Mouse (Mus musculus) neural tube, embryonic 14.5 days (tissue): ENCODE measurements around the gene Glt6d1. TPM values are rescaled to one million over a fixed set of nuclear protein-coding genes. Genes with fewer than 3 reads are reported as not detected.

Source experiments
- ATAC-seq: fragments of 200-750 bp; cut with Nextera tagmentation; 2 replicates; pipeline ENCODE4 v1.8.0; 2017; ENCODE audit warnings: low read depth, mild to moderate bottlenecking, moderate TSS enrichment, moderate library complexity
- H3K27ac ChIP-seq: fragments of 300-500 bp; sonication (generic); 2 replicates; pipeline ENCODE4 v1.5.1; 2014; ENCODE audit warnings: low read depth, mild to moderate bottlenecking, control low read depth, low read length, moderate library complexity, mixed read lengths
- H3K27me3 ChIP-seq: fragments of 300-500 bp; sonication (generic); 2 replicates; pipeline ENCODE4 v1.6.1; 2014; ENCODE audit warnings: low read length; ENCODE audit not compliant: control insufficient read depth, insufficient read depth
- H3K36me3 ChIP-seq: fragments of 300-500 bp; sonication (generic); 2 replicates; pipeline ENCODE4 v1.6.1; 2014; ENCODE audit warnings: low read length, mixed read lengths; ENCODE audit not compliant: control insufficient read depth, insufficient read depth
- H3K4me1 ChIP-seq: fragments of 300-500 bp; sonication (generic); 2 replicates; pipeline ENCODE4 v1.6.1; 2014; ENCODE audit warnings: low read length; ENCODE audit not compliant: control insufficient read depth, insufficient read depth
- H3K4me2 ChIP-seq: fragments of 300-500 bp; sonication (generic); 2 replicates; pipeline ENCODE4 v1.6.1; 2014; ENCODE audit warnings: mild to moderate bottlenecking, low read depth, low read length, control low read depth
- H3K4me3 ChIP-seq: fragments of 300-500 bp; sonication (generic); 2 replicates; pipeline ENCODE4 v1.5.1; 2014; ENCODE audit warnings: low read depth, low read length, control low read depth, mixed read lengths
- H3K9ac ChIP-seq: fragments of 300-500 bp; sonication (generic); replicated peaks from 2 replicates; pipeline ENCODE4 v1.6.1; 2014; ENCODE audit warnings: low read depth, mild to moderate bottlenecking, control low read depth, low read length, mixed read lengths
- H3K9me3 ChIP-seq: fragments of 300-500 bp; sonication (generic); 2 replicates; pipeline ENCODE4 v1.6.1; 2016; ENCODE audit warnings: low read length; ENCODE audit not compliant: control insufficient read depth
- WGBS: fragments of 180-500 bp; shearing (Covaris S2); extraction: QIAGEN DNeasy Blood & Tissue Kit; methylation state at CpG from one replicate; pipeline ENCODE4 v1.1.7; 2014; 5-methylcytosine and 5-hydroxymethylcytosine counted together
- polyA plus RNA-seq: library from polyadenylated mRNA; unstranded; fragments of >200 nt; fragmentation: Nextera tagmentation; extraction: Ambion mirVana; gene quantifications from 2 replicates; pipeline ENCODE4 v1.2.1, GENCODE M21; 2014

Glt6d1 gene
- polyA plus RNA-seq, 1 experiment from 2014 or later, result not detected

GRCm38 (mm10) chr2:25824751-25825150 is 9.1 kb upstream of the Glt6d1 start:
- Histone ChIP-seq H3K4me2 (no peak overlapping the region), H3K9me3 (no peaks in the 10 kb centered on the region), H3K36me3 (no peaks in the 10 kb centered on the region), H3K27me3 (no peaks in the 10 kb centered on the region), H3K4me1 (no peaks in the 10 kb centered on the region), H3K9ac (no peak overlapping the region), H3K27ac (no peak overlapping the region), H3K4me3 (no peak overlapping the region)
- 91% methylated on average over 3 of the region's 3 CpGs for WGBS
- ATAC-seq, result no peak

- no peaks in the 10 kb centered on the region for H3K36me3 ChIP-seq
- WGBS, result 79% methylated on average over 1 of the region's 1 CpGs
- H3K27me3 ChIP-seq, result no peaks in the 10 kb centered on the region
- H3K4me1 ChIP-seq, result no peaks in the 10 kb centered on the region
- H3K9ac ChIP-seq, result no peak within 1 kb of the TSS
- ATAC-seq, result no peak
- H3K27ac ChIP-seq, result no peak within 1 kb of the TSS
- H3K4me3 ChIP-seq, result no peak within 1 kb of the TSS
- no peaks in the 10 kb centered on the region for H3K9me3 ChIP-seq
- no peak within 1 kb of the TSS for H3K4me2 ChIP-seq
Measured at GRCm38 (mm10) chr2:25822806-25823205, 7.2 kb upstream of the Glt6d1 start, which contains the start of gene Lcn9. Gene Lcn9, plus strand, starts transcription at chr2:25823153.

DNA sequence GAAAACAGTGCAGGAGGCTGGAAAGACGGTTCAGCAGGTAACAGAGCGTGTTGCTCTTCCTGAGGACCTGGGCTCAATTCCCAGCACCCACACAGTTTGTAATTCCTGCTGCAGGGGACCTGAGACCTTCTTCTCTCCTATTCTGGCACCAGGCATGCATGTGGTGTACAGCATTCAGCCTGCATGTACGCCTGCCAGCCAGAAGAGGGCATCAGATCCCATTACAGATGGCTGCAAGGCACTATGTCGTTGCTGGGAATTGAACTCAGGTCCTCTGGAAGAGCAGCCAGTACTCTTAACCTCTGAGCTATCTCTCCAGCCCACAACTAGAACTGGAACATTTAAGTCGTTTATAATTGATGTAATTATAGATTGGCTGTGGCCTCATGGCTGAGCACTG is 2.3 kb downstream of the Glt6d1 start:
- Histone ChIP-seq H3K9me3 (no peaks in the 10 kb centered on the region), H3K9ac (no peak overlapping the region), H3K4me1 (no peaks in the 10 kb centered on the region), H3K4me2 (no peak overlapping the region), H3K4me3 (no peak overlapping the region), H3K27ac (no peak overlapping the region), H3K27me3 (no peaks in the 10 kb centered on the region), H3K36me3 (no peaks in the 10 kb centered on the region)
- no peak for ATAC-seq
- WGBS, result 81% methylated on average over 5 of the region's 5 CpGs

- Histone ChIP-seq H3K9me3 (no peaks in the 10 kb centered on the region), H3K9ac (no peak overlapping the region), H3K27ac (no peak overlapping the region), H3K4me3 (no peak overlapping the region), H3K4me2 (no peak overlapping the region), H3K27me3 (no peaks in the 10 kb centered on the region), H3K36me3 (no peaks in the 10 kb centered on the region), H3K4me1 (no peaks in the 10 kb centered on the region)
- WGBS, result 81% methylated on average over 2 of the region's 2 CpGs
- ATAC-seq, result no peak
Measured at GRCm38 (mm10) chr2:25811711-25812110, 3.9 kb downstream of the Glt6d1 start.

- 38% methylated on average over 5 of the region's 5 CpGs for WGBS
- H3K4me1 ChIP-seq, result no peaks in the 10 kb centered on the region
- H3K36me3 ChIP-seq, result no peaks in the 10 kb centered on the region
- H3K27me3 ChIP-seq, result no peaks in the 10 kb centered on the region
- no peaks in the 10 kb centered on the region for H3K9me3 ChIP-seq
- H3K4me2 ChIP-seq, result no peak overlapping the region
- H3K27ac ChIP-seq, result no peak overlapping the region
- H3K9ac ChIP-seq, result no peak overlapping the region
- no peak for ATAC-seq
- no peak overlapping the region for H3K4me3 ChIP-seq
Measured at GRCm38 (mm10) chr2:25798065-25798464, 17.6 kb downstream of the Glt6d1 start.

DNA sequence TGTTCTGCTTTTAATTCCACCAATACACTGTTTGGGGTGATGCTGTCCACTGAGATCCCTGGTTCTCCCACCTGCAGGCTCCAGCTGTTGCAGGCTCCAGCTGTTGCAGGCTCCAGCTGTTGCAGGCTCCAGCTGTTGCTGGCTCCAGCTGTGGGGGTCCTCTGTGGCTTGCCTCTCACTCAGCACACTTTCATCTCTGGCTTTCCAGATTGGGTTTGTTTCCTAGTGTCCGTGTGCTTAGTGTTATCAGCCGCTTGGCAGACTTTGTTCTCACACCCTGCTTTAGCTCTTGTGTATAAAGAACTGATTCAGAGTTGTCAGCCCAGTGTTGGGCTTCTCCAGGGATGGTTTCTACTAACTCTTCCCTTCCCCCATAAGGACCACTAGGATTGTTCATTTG is 18.0 kb downstream of the Glt6d1 start:
- ATAC-seq, result no peak
- Histone ChIP-seq H3K4me1 (no peaks in the 10 kb centered on the region), H3K27ac (no peak overlapping the region), H3K27me3 (no peaks in the 10 kb centered on the region), H3K36me3 (no peaks in the 10 kb centered on the region), H3K9me3 (no peaks in the 10 kb centered on the region), H3K9ac (no peak overlapping the region), H3K4me3 (no peak overlapping the region), H3K4me2 (no peak overlapping the region)
- WGBS, result 50% methylated on average over 2 of the region's 2 CpGs

DNA sequence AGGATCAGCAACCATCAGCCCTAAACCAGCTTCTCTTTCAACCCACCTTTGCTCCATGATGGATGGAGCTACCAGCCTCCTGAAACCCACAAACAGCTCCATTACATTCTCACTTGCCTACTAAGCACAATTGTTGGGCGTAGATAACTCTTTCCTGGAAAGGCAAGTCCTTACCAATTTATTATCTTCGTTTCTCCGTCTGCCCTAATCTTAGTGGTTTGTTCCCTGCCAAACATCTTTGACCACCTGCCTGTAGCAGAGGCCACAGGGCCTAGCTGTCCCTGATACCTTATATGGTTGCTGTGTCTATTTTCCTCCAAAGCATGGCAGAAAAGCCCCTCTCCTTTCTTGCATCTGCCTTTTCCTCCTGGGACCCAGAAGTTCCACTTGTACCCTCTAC is 26.6 kb downstream of the Glt6d1 start:
- no peak overlapping the region for H3K27ac ChIP-seq
- H3K9ac ChIP-seq, result no peak overlapping the region
- no peaks in the 10 kb centered on the region for H3K9me3 ChIP-seq
- H3K4me2 ChIP-seq, result no peak overlapping the region
- H3K4me1 ChIP-seq, result no peaks in the 10 kb centered on the region
- no peaks in the 10 kb centered on the region for H3K36me3 ChIP-seq
- no peak for ATAC-seq
- no peak overlapping the region for H3K4me3 ChIP-seq
- H3K27me3 ChIP-seq, result no peaks in the 10 kb centered on the region
- 89% methylated on average over 3 of the region's 3 CpGs for WGBS

- Histone ChIP-seq H3K27me3 (no peaks in the 10 kb centered on the region), H3K4me2 (no peak overlapping the region), H3K4me1 (no peaks in the 10 kb centered on the region), H3K9ac (no peak overlapping the region), H3K27ac (no peak overlapping the region), H3K4me3 (no peak overlapping the region), H3K9me3 (no peaks in the 10 kb centered on the region), H3K36me3 (no peaks in the 10 kb centered on the region)
- WGBS, result 74% methylated on average over 5 of the region's 5 CpGs
- ATAC-seq, result no peak
Measured at GRCm38 (mm10) chr2:25785573-25786322, 29.9 kb downstream of the Glt6d1 start.

DNA sequence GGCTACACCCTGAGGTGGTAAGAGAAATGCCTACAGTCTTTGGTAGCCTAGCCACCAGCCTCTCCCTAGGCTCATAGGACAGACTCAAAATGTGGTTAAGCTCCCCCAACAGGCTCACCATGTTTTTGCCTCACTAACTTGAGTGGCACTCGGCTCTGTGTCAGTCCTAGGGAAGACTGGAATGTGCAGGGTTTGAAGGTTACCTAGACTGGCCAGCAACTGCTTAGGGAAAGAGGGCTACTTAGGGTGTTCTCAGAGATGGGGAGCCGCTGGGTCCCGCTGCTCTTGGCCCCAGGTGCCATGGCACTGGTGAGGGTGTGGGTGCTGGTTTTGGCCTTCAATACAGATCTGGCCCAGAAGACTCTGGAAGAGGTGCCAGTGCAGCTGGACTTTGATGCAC is 33.7 kb downstream of the Glt6d1 start, which contains the start of gene Gm13539:
Gene Gm13539 (plus strand): TSS at position 301 of the 400 bp plus-strand sequence.
- 91% methylated on average over 3 of the region's 3 CpGs for WGBS
- H3K9ac ChIP-seq, result no peak within 1 kb of the TSS

More for the DNA sequence above, 33.7 kb downstream of the Glt6d1 start, which contains the start of gene Gm13539:
- Histone ChIP-seq H3K4me2 (no peak within 1 kb of the TSS), H3K4me3 (no peak within 1 kb of the TSS), H3K4me1 (no peaks in the 10 kb centered on the region), H3K9me3 (no peaks in the 10 kb centered on the region), H3K27me3 (no peaks in the 10 kb centered on the region), H3K27ac (no peak within 1 kb of the TSS), H3K36me3 (no peaks in the 10 kb centered on the region)
- ATAC-seq, result no peak
